ENCODE assay signal across 8 mouse cellular contexts in the genomic region with DNA sequence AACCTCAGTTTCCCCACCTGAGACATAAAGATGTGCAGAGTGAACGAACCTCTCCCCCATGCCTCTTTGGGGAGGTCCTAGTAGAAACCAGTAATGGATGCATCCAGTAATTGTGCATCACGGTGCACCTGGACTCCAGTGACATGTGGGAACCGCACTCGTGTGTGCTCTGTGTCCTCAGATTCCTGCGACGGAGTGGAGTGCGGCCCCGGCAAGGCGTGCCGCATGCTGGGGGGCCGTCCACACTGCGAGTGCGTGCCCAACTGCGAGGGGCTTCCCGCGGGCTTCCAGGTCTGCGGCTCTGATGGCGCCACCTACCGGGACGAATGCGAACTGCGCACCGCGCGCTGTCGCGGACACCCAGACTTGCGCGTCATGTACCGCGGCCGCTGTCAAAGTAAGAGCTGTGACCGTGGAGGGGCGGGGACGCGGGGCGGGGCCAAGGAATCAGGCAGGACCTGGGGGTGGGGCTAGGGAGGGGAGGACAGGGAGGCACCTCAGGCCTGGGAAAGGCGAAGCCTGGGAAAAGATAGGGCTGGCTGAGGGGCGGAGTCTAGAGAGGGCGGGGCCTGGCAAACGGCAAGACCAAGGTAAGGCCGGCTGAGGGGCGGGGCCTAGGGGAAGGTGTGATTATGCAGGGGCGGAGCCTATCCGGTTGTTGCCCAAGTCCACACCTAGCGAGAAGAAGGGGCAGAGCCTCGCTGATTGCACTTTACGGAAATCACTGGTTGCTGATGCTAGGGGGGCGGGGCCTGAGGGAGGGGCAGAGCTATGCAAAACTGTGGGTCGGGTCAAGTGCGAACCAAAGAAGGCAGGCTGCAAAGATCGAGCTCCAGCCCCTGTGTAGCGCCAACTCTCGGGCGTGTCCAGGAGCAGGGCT. TPM values are rescaled to one million over a fixed set of nuclear protein-coding genes. Genes with fewer than 3 reads are reported as not detected.
A peak's percentile ranks its signal among the peaks of the same experiment; 100 is the strongest.
DNase-seq lines count a peak whose midpoint lies in the region; ATAC-seq and TF ChIP-seq lines count a peak whose summit lies in the region.

No protein-coding gene starts in this region.

- ATAC-seq in cerebellum, adult (ENCODE audit: insufficient number of reproducible peaks, low FRiP score, low TSS enrichment): peak; percentile 77
- peak; percentile 91 for ATAC-seq in forebrain, embryonic 13.5 days
- peak; percentile 87 for ATAC-seq in liver, postnatal 0 days
- peak; percentile 92 for ATAC-seq in neural tube, embryonic 14.5 days (ENCODE audit: low read depth)

- H3K27ac ChIP-seq in CH12.LX (ENCODE audit: insufficient read depth, low read depth): no peak overlapping the region
- no peak overlapping the region for H3K27ac ChIP-seq in forebrain, embryonic 13.5 days
- peak overlapping the region; percentile 23 for H3K27ac ChIP-seq in liver, postnatal 0 days (ENCODE audit: low read depth)
- no peak overlapping the region for H3K27ac ChIP-seq in neural tube, embryonic 14.5 days (ENCODE audit: low read depth, low read length)

- TF ChIP-seq EP300 in CH12.LX (IDR thresholded peaks at IDR 0.05; ENCODE audit: low read length): no peak
- TF ChIP-seq EP300 in liver, postnatal 0 days (IDR thresholded peaks at IDR 0.05; ENCODE audit: low read depth): no peak

- peak overlapping the region; percentile 20 to 69 (median 41) for H3K4me3 ChIP-seq in CH12.LX (replicated peaks in 1 of 3; ENCODE audit: low read depth in 2 of 3, low read length in 2 of 3, poor library complexity in 1 of 3)
- H3K4me3 ChIP-seq in forebrain, embryonic 13.5 days: peak overlapping the region; percentile 37
- peak overlapping the region; percentile 49 for H3K4me3 ChIP-seq in liver, postnatal 0 days (ENCODE audit: low read depth, low read length)
- H3K4me3 ChIP-seq in neural tube, embryonic 14.5 days (ENCODE audit: low read depth, low read length): peak overlapping the region; percentile 35

- peaks cover 70% of the 10 kb centered on the region for H3K27me3 ChIP-seq in CH12.LX (replicated peaks)
- H3K27me3 ChIP-seq in forebrain, embryonic 13.5 days: peaks cover 71% of the 10 kb centered on the region
- H3K27me3 ChIP-seq in liver, postnatal 0 days (ENCODE audit: insufficient read depth, low read length): peaks cover 44% of the 10 kb centered on the region
- peaks cover 8% of the 10 kb centered on the region for H3K27me3 ChIP-seq in neural tube, embryonic 14.5 days (ENCODE audit: control insufficient read depth, insufficient read depth, low read length)

- peak; percentile 94 for DNase-seq in CH12.LX (ENCODE audit: extremely low read depth)
- peak; percentile 93 to 94 for DNase-seq in heart, postnatal 10 days
- DNase-seq in large intestine, adult 2 months (ENCODE audit: low read depth, low spot score): peak; percentile 98
- DNase-seq in liver, postnatal 0 days: peak; percentile 98
- peak; percentile 99 for DNase-seq in testis, postnatal 10 days (ENCODE audit: low spot score)

- intact Hi-C loops in heart, postnatal 10 days (cut with DNase I): loop anchor here (5.0 to 10.0 kb wide), 2 partner anchors 37 to 185 kb away; no protein-coding TSS in a partner anchor

- in situ Hi-C loops in CH12.LX (cut with MboI; ENCODE audit: low pct_ligation_motif_present, low pct_unique_long_range_greater_than_20kb, low sequenced_read_pairs): loop anchor here (5.0 kb wide), 1 partner anchor 88 kb away; no protein-coding TSS in a partner anchor

- peak; percentile 10 for TF ChIP-seq RAD21 in CH12.LX (IDR thresholded peaks at IDR 0.05; ENCODE audit: low read depth, low read length)

- peaks cover 14 to 36% of the 10 kb centered on the region in 2 experiments for H3K4me1 ChIP-seq in CH12.LX (ENCODE audit: control insufficient read depth in 1 of 2, insufficient read depth in 2 of 2)
- peaks cover 34% of the 10 kb centered on the region for H3K4me1 ChIP-seq in forebrain, embryonic 13.5 days
- peaks cover 26% of the 10 kb centered on the region for H3K4me1 ChIP-seq in liver, postnatal 0 days (ENCODE audit: insufficient read depth)
- H3K4me1 ChIP-seq in neural tube, embryonic 14.5 days (ENCODE audit: control insufficient read depth, insufficient read depth, low read length): peaks cover 3% of the 10 kb centered on the region; the same call in 1 of the 2 replicates

- dilution Hi-C loops in CH12.LX (cut with MboI; ENCODE audit: extremely low pct_ligation_motif_present, extremely low pct_unique_long_range_greater_than_20kb, low sequenced_read_pairs): no loop called here

- H3K4me2 ChIP-seq in CH12.LX (ENCODE audit: insufficient read depth, low read depth, poor library complexity, severe bottlenecking): peak overlapping the region; percentile 96
- peak overlapping the region; percentile 66 for H3K4me2 ChIP-seq in forebrain, embryonic 13.5 days
- peak overlapping the region; percentile 79 for H3K4me2 ChIP-seq in liver, postnatal 0 days (ENCODE audit: low read depth, low read length)
- H3K4me2 ChIP-seq in neural tube, embryonic 14.5 days (ENCODE audit: low read depth, low read length): peak overlapping the region; percentile 64

- TF ChIP-seq POLR2A in CH12.LX (IDR thresholded peaks at IDR 0.05; ENCODE audit: low read depth, low read length): no peak

- H3K36me3 ChIP-seq in CH12.LX (replicated peaks in 1 of 2; ENCODE audit: control insufficient read depth in 1 of 2, insufficient read depth in 1 of 2, low read length in 1 of 2): no peaks in the 10 kb centered on the region
- no peaks in the 10 kb centered on the region for H3K36me3 ChIP-seq in forebrain, embryonic 13.5 days (ENCODE audit: poor library complexity, severe bottlenecking)
- no peaks in the 10 kb centered on the region for H3K36me3 ChIP-seq in liver, postnatal 0 days (replicated peaks; ENCODE audit: insufficient read depth, low read length)
- H3K36me3 ChIP-seq in neural tube, embryonic 14.5 days (ENCODE audit: control insufficient read depth, insufficient read depth, low read length): no peaks in the 10 kb centered on the region

- no peaks in the 10 kb centered on the region for H3K79me2 ChIP-seq in CH12.LX (replicated peaks; ENCODE audit: control insufficient read depth, extremely low read depth, insufficient read depth, poor library complexity, severe bottlenecking)

- WGBS in forebrain, embryonic 13.5 days: 1% methylated on average over 55 of the region's 55 CpGs
- WGBS in large intestine, adult 2 months: 1% methylated on average over 55 of the region's 55 CpGs
- 5% methylated on average over 55 of the region's 55 CpGs for WGBS in liver, postnatal 0 days (ENCODE audit: insufficient replicate concordance)
- WGBS in neural tube, embryonic 14.5 days: 2% methylated on average over 55 of the region's 55 CpGs

- peaks cover 6% of the 10 kb centered on the region for H3K9me3 ChIP-seq in CH12.LX (replicated peaks; ENCODE audit: low read length)
- H3K9me3 ChIP-seq in forebrain, embryonic 13.5 days (replicated peaks): peaks cover 1% of the 10 kb centered on the region
- H3K9me3 ChIP-seq in liver, postnatal 0 days (ENCODE audit: low read length): no peaks in the 10 kb centered on the region
- no peaks in the 10 kb centered on the region for H3K9me3 ChIP-seq in neural tube, embryonic 14.5 days (ENCODE audit: control insufficient read depth, low read length)

- no peak overlapping the region for H3K9ac ChIP-seq in CH12.LX (ENCODE audit: insufficient read depth, low read depth)
- no peak overlapping the region for H3K9ac ChIP-seq in forebrain, embryonic 13.5 days
- no peak overlapping the region; the same call in 1 of the 2 replicates for H3K9ac ChIP-seq in liver, postnatal 0 days (replicated peaks)
- H3K9ac ChIP-seq in neural tube, embryonic 14.5 days (replicated peaks; ENCODE audit: low read depth, low read length): no peak overlapping the region

- peak; percentile 27 to 75; a peak in 3 of 4 replicates for TF ChIP-seq CTCF in CH12.LX (conservative IDR thresholded peaks at IDR 0.05 in 1 of 2, IDR thresholded peaks at IDR 0.05 in 1 of 2; ENCODE audit: low read depth in 2 of 2, low read length in 2 of 2)
- peak; percentile 90 for TF ChIP-seq CTCF in liver, postnatal 0 days (IDR thresholded peaks at IDR 0.05; ENCODE audit: low read depth)

RNA-seq across cellular contexts. Expression of a gene that starts 3.0 kb away (rescaled TPM):
- 0.25 TPM in 2 replicates for total RNA-seq in CH12.LX (2012; rRNA removed)
- total RNA-seq in CH12.LX (2014; rRNA removed): not detected in 2 replicates
- polyA plus RNA-seq in CH12.LX (2012; ENCODE audit: insufficient read length, low read depth): not detected in 2 replicates
- polyA plus RNA-seq in forebrain, embryonic 13.5 days (2015; fragmentation: Nextera tagmentation; extraction: Ambion mirVana): 0.40 and 0.62 TPM in 2 replicates
- total RNA-seq in heart, postnatal 10 days (2021): 1 to 10 TPM; 5.8 to 7.4 TPM
- polyA plus RNA-seq in large intestine, adult 2 months (2012; rRNA removed): 12.9 and 13.6 TPM in 2 replicates
- polyA plus RNA-seq in liver, postnatal 0 days (2015; fragmentation: Nextera tagmentation; extraction: Ambion mirVana): 0.36 and 0.63 TPM in 2 replicates
- 1.7 and 2.3 TPM in 2 replicates for polyA plus RNA-seq in neural tube, embryonic 14.5 days (2014; fragmentation: Nextera tagmentation; extraction: Ambion mirVana)

RNA-seq across cellular contexts. Expression of a gene that starts 10.7 kb away (rescaled TPM):
- total RNA-seq in CH12.LX (2012; rRNA removed) (0.08 and 0.21 TPM in 2 replicates), CH12.LX (2014; rRNA removed) (not detected in 2 replicates)
- not detected in 2 replicates for polyA plus RNA-seq in CH12.LX (2012; ENCODE audit: insufficient read length, low read depth)
- polyA plus RNA-seq in forebrain, embryonic 13.5 days (2015; fragmentation: Nextera tagmentation; extraction: Ambion mirVana): 0.09 and 0.13 TPM in 2 replicates
- total RNA-seq in heart, postnatal 10 days (2021): not detected
- polyA plus RNA-seq in large intestine, adult 2 months (2012; rRNA removed): 0.29 and 0.48 TPM in 2 replicates
- polyA plus RNA-seq in liver, postnatal 0 days (2015; fragmentation: Nextera tagmentation; extraction: Ambion mirVana): 5.0 and 7.2 TPM in 2 replicates
- polyA plus RNA-seq in neural tube, embryonic 14.5 days (2014; fragmentation: Nextera tagmentation; extraction: Ambion mirVana): not detected in 2 replicates

RNA-seq across cellular contexts. Expression of a gene that starts 13.3 kb away (rescaled TPM):
- total RNA-seq in CH12.LX (2012; rRNA removed): 67.9 and 74.8 TPM in 2 replicates
- total RNA-seq in CH12.LX (2014; rRNA removed): 28.9 and 32.4 TPM in 2 replicates
- 90.7 and 112 TPM in 2 replicates for polyA plus RNA-seq in CH12.LX (2012; ENCODE audit: insufficient read length, low read depth)
- polyA plus RNA-seq in forebrain, embryonic 13.5 days (2015; fragmentation: Nextera tagmentation; extraction: Ambion mirVana): 70.9 and 74.8 TPM in 2 replicates
- total RNA-seq in heart, postnatal 10 days (2021): 10 to 100 TPM; 31.8 to 34.4 TPM
- 119 and 129 TPM in 2 replicates for polyA plus RNA-seq in large intestine, adult 2 months (2012; rRNA removed)
- polyA plus RNA-seq in liver, postnatal 0 days (2015; fragmentation: Nextera tagmentation; extraction: Ambion mirVana): 28.2 and 34.1 TPM in 2 replicates
- 89.3 and 93.7 TPM in 2 replicates for polyA plus RNA-seq in neural tube, embryonic 14.5 days (2014; fragmentation: Nextera tagmentation; extraction: Ambion mirVana)

RNA-seq across cellular contexts. Expression of a gene that starts 13.3 kb away (rescaled TPM):
- total RNA-seq in CH12.LX (2012; rRNA removed): 3.1 and 5.3 TPM in 2 replicates
- total RNA-seq in CH12.LX (2014; rRNA removed): 0.36 and 0.78 TPM in 2 replicates
- polyA plus RNA-seq in CH12.LX (2012; ENCODE audit: insufficient read length, low read depth): 1.5 and 2.5 TPM in 2 replicates
- 214 and 234 TPM in 2 replicates for polyA plus RNA-seq in forebrain, embryonic 13.5 days (2015; fragmentation: Nextera tagmentation; extraction: Ambion mirVana)
- 100 to 1,000 TPM in 1 of 2 experiments, 10 to 100 TPM in 1; 90.8 to 103 TPM for total RNA-seq in heart, postnatal 10 days (2021)
- 15.4 and 17.6 TPM in 2 replicates for polyA plus RNA-seq in large intestine, adult 2 months (2012; rRNA removed)
- polyA plus RNA-seq in liver, postnatal 0 days (2015; fragmentation: Nextera tagmentation; extraction: Ambion mirVana): 7.9 and 9.2 TPM in 2 replicates
- polyA plus RNA-seq in neural tube, embryonic 14.5 days (2014; fragmentation: Nextera tagmentation; extraction: Ambion mirVana): 233 and 247 TPM in 2 replicates

RNA-seq across cellular contexts. Expression of a gene that starts 25.1 kb away (rescaled TPM):
- total RNA-seq in CH12.LX (2012; rRNA removed) (not detected in 2 replicates), CH12.LX (2014; rRNA removed) (not detected in 2 replicates)
- not detected in 2 replicates for polyA plus RNA-seq in CH12.LX (2012; ENCODE audit: insufficient read length, low read depth)
- polyA plus RNA-seq in forebrain, embryonic 13.5 days (2015; fragmentation: Nextera tagmentation; extraction: Ambion mirVana): 0.48 and 0.71 TPM in 2 replicates
- total RNA-seq in heart, postnatal 10 days (2021): not detected
- not detected in 2 replicates for polyA plus RNA-seq in large intestine, adult 2 months (2012; rRNA removed)
- not detected in 2 replicates for polyA plus RNA-seq in liver, postnatal 0 days (2015; fragmentation: Nextera tagmentation; extraction: Ambion mirVana)
- polyA plus RNA-seq in neural tube, embryonic 14.5 days (2014; fragmentation: Nextera tagmentation; extraction: Ambion mirVana): 2.0 and 2.3 TPM in 2 replicates
